Mouse (Mus musculus) midbrain, embryonic 12.5 days (tissue): Measurements from ENCODE around the gene Rasd2. TPM values are rescaled to one million over a fixed set of nuclear protein-coding genes. Genes with fewer than 3 reads are reported as not detected.

Source experiments
- ATAC-seq: fragments of 200-750 bp; cut with Nextera tagmentation; 2 replicates; pipeline ENCODE4 v1.8.0; 2017; ENCODE audit warnings: low read depth, moderate TSS enrichment, moderate library complexity; ENCODE audit not compliant: low FRiP score
- H3K27ac ChIP-seq: fragments of 300-500 bp; sonication (generic); replicated peaks from 2 replicates; pipeline ENCODE4 v1.5.1; 2016; ENCODE audit warnings: mild to moderate bottlenecking
- H3K27me3 ChIP-seq: fragments of 300-500 bp; sonication (generic); 2 replicates; pipeline ENCODE4 v1.6.1; 2016; ENCODE audit warnings: mild to moderate bottlenecking
- H3K36me3 ChIP-seq: fragments of 300-500 bp; sonication (generic); 2 replicates; pipeline ENCODE4 v1.6.1; 2016
- H3K4me1 ChIP-seq: fragments of 300-500 bp; sonication (generic); 2 replicates; pipeline ENCODE4 v1.6.1; 2016
- H3K4me2 ChIP-seq: fragments of 300-500 bp; sonication (generic); replicated peaks from 2 replicates; pipeline ENCODE4 v1.6.1; 2016; ENCODE audit warnings: mild to moderate bottlenecking, moderate library complexity
- H3K4me3 ChIP-seq: fragments of 300-500 bp; sonication (generic); 2 replicates; pipeline ENCODE4 v1.5.1; 2016; ENCODE audit warnings: mild to moderate bottlenecking
- H3K9ac ChIP-seq: fragments of 300-500 bp; sonication (generic); replicated peaks from 2 replicates; pipeline ENCODE4 v1.6.1; 2016; ENCODE audit warnings: mild to moderate bottlenecking, moderate library complexity
- H3K9me3 ChIP-seq: fragments of 300-500 bp; sonication (generic); 2 replicates; pipeline ENCODE4 v1.6.1; 2016; ENCODE audit warnings: mild to moderate bottlenecking
- WGBS: fragments of 180-500 bp; shearing (Covaris S2); methylation state at CpG from one replicate; pipeline ENCODE4 v1.1.7; 2016; 5-methylcytosine and 5-hydroxymethylcytosine counted together
- polyA plus RNA-seq: library from polyadenylated mRNA; unstranded; fragments of >200 nt; fragmentation: Nextera tagmentation; extraction: Ambion mirVana; gene quantifications from 2 replicates; pipeline ENCODE4 v1.2.1, GENCODE M21; 2016

The Rasd2 gene
- polyA plus RNA-seq, 1 experiment from 2014 or later = 0.22 TPM

DNA sequence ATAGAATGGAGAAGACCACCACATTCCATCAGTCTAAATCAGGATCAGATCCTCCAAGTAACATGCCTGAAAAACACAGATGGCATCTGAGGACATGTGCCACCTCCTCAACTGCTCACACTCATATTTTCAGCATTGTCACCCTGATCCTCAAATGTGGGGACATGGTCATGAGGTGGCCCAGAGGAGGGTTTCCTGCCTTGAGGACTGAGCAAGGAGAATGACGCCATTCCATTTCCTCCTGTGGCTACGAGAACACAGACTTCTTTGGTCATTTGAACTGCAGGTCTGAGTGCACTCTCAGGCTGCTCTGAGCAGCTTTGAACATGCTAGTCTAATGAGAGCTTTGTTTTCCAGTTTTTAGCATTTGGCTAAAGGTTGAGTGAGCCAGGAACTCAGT, 10.3 kb upstream of the Rasd2 start:
- no peak for ATAC-seq
- H3K9me3 ChIP-seq = no peaks in the 10 kb centered on the region
- no peak overlapping the region for H3K4me2 ChIP-seq
- no peak overlapping the region for H3K4me3 ChIP-seq
- no peak overlapping the region for H3K27ac ChIP-seq
- no peaks in the 10 kb centered on the region for H3K36me3 ChIP-seq
- H3K4me1 ChIP-seq = no peaks in the 10 kb centered on the region
- 87% methylated on average over 2 of the region's 2 CpGs for WGBS
- no peaks in the 10 kb centered on the region; the same call in 1 of the 2 replicates for H3K27me3 ChIP-seq
- no peak overlapping the region for H3K9ac ChIP-seq

DNA sequence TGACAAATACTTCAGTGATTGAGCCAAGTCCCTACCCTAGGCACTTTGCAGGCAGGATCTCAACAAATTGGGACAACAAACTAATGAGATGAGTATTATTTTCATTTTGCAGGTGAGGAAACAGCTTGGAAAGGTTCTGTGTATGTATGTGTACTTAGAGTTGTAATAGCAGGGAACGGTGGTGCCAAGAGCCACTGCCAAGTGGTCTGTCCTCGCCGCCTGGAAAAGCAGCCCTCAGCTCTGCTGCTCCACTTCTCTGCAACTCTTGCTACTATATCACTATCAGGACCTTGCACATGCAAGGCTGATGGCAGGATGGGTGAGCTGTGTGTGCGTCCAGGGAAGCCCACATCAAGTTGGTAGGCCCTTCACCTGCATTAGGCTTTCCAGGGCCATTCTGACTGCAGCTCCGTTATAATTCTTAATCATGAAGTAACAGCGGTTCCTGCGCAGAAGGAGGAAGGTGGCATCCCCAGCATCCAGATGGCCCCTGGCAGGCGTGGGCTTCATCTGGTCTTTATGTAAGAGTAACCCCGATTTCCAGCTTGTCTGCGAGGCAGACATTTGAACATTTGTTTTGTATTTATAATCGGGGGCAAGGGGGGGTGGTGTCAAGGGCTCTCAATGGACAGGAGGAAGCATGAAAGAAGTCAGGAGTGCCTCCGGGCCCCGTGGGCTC, 9.4 kb upstream of the Rasd2 start:
- peaks cover 5% of the 10 kb centered on the region; the same call in 1 of the 2 replicates for H3K27me3 ChIP-seq
- no peaks in the 10 kb centered on the region for H3K4me1 ChIP-seq
- ATAC-seq = no peak
- no peak overlapping the region for H3K4me2 ChIP-seq
- H3K9me3 ChIP-seq = no peaks in the 10 kb centered on the region
- WGBS = 85% methylated on average over 13 of the region's 13 CpGs
- H3K4me3 ChIP-seq = no peak overlapping the region
- no peak overlapping the region for H3K27ac ChIP-seq
- no peak overlapping the region for H3K9ac ChIP-seq
- no peaks in the 10 kb centered on the region for H3K36me3 ChIP-seq

GRCm38 (mm10) chr8:75211461-75211860, 2.3 kb upstream of the Rasd2 start:
- Histone ChIP-seq H3K4me3 (no peak overlapping the region), H3K27ac (no peak overlapping the region), H3K9me3 (no peaks in the 10 kb centered on the region), H3K27me3 (peaks cover 77% of the 10 kb centered on the region), H3K9ac (no peak overlapping the region), H3K4me2 (no peak overlapping the region), H3K36me3 (no peaks in the 10 kb centered on the region), H3K4me1 (peaks cover 14% of the 10 kb centered on the region)
- ATAC-seq = no peak
- WGBS = 83% methylated on average over 3 of the region's 3 CpGs

DNA sequence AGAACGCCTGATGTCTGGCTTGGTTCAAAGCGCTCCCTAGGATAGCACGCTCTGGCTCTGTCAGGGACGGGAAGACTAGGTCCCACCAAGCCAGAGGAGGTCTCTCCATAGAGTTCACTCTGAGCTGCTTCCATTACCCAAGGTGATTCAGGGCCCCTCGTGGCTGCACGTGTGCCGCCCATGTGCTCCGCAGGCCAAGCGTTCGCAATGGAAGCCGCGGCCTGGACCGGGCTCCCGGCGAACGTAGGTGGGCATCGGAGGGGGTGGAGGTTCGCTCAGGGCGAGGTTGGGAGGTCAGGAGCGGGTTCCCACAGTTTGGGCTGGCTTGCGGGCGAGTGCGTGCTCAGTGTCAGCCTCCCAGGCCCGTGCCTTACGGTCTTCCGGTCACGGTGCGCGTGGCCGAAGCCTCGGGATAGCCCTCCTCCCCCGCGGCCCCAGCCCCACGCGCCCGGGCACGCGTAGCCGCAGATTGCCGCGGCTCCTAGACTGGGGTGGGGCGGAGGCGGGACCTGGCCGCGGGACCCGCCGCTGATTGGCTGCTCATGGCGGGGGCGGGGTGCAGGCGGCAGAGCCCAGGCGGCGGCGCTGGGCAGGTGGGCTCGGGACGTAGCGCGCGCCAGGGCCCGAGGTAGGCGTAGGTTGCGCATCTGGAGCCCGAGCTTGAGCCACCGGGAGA, 975 bp upstream of the Rasd2 start:
- Histone ChIP-seq H3K9ac (peak overlapping the region; percentile 43), H3K36me3 (no peaks in the 10 kb centered on the region), H3K4me3 (peak overlapping the region; percentile 51), H3K9me3 (no peaks in the 10 kb centered on the region), H3K27me3 (peaks cover 89% of the 10 kb centered on the region), H3K4me2 (peak overlapping the region; percentile 97), H3K27ac (no peak overlapping the region), H3K4me1 (peaks cover 14% of the 10 kb centered on the region)
- ATAC-seq = peak; percentile 96
- under 1% methylated on average over 60 of the region's 63 CpGs for WGBS

- WGBS = 0% methylated on average over 33 of the region's 36 CpGs
- no peaks in the 10 kb centered on the region for H3K9me3 ChIP-seq
- no peak; the same call in none of the 2 replicates for ATAC-seq
- H3K27me3 ChIP-seq = peaks cover 89% of the 10 kb centered on the region
- H3K9ac ChIP-seq = peak overlapping the region; percentile 43
- peaks cover 14% of the 10 kb centered on the region for H3K4me1 ChIP-seq
- peak overlapping the region; percentile 97 for H3K4me2 ChIP-seq
- H3K4me3 ChIP-seq = peak overlapping the region; percentile 51
- no peaks in the 10 kb centered on the region for H3K36me3 ChIP-seq
- H3K27ac ChIP-seq = no peak overlapping the region
Observed at GRCm38 (mm10) chr8:75213307-75213651, 465 bp upstream of the Rasd2 start.

- Histone ChIP-seq H3K9me3 (no peaks in the 10 kb centered on the region), H3K27me3 (peaks cover 76% of the 10 kb centered on the region), H3K36me3 (no peaks in the 10 kb centered on the region), H3K9ac (no peak overlapping the region), H3K4me3 (no peak overlapping the region), H3K27ac (no peak overlapping the region), H3K4me2 (no peak overlapping the region), H3K4me1 (peaks cover 14% of the 10 kb centered on the region)
- WGBS = 44% methylated on average over 1 of the region's 1 CpGs
- ATAC-seq = no peak
Observed at GRCm38 (mm10) chr8:75215046-75215445, 1.3 kb downstream of the Rasd2 start.

DNA sequence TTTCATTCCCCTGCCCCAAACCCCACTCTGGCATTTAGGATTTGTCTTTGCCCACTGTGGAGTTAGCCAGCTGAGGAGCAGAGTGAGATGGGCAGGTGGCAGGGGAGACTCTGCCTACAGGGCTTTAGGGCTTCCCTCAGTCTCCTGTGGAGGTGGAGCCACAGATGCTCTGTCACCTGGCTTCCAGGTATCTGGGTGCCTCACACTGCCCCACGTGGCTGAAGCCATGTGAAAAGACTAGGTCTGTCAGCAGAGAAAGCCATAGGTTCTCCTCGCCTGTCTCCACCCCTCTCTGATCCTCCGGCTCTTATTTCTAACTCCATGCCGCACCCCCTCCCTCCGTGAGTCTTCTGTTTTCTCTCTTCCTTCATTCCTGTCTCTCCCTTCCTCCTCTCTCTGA, 2.2 kb downstream of the Rasd2 start:
- Histone ChIP-seq H3K27ac (no peak overlapping the region), H3K4me2 (no peak overlapping the region), H3K27me3 (peaks cover 67% of the 10 kb centered on the region), H3K4me3 (no peak overlapping the region), H3K9ac (no peak overlapping the region), H3K4me1 (peaks cover 14% of the 10 kb centered on the region), H3K9me3 (no peaks in the 10 kb centered on the region), H3K36me3 (no peaks in the 10 kb centered on the region)
- 32% methylated on average over 5 of the region's 5 CpGs for WGBS
- ATAC-seq = no peak

- Histone ChIP-seq H3K27me3 (peaks cover 58% of the 10 kb centered on the region), H3K9me3 (no peaks in the 10 kb centered on the region), H3K4me1 (peaks cover 14% of the 10 kb centered on the region), H3K4me2 (no peak overlapping the region), H3K27ac (no peak overlapping the region), H3K4me3 (no peak overlapping the region), H3K9ac (no peak overlapping the region), H3K36me3 (no peaks in the 10 kb centered on the region)
- ATAC-seq = no peak
- 85% methylated on average over 8 of the region's 8 CpGs for WGBS
Observed at GRCm38 (mm10) chr8:75216886-75217285, 3.1 kb downstream of the Rasd2 start.

DNA sequence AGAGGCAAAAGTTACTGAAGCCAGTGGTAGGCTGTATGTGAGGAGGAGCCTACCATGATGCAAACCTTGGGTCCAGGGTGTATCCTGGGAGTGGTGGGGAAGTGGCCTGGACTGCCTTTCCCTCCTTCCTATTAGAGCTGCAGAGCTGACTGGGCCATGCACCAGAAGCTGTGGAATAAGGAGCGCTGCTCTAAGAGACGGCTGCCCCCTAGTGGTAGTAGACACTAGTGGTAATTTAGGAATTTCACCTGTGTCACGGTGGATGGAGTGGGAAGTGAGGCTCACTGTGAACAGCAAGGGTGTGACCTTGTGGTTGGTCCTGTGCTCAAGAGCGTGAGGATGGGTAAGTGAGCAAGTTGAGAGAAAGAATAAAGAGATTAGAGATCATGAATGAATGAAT, 4.2 kb downstream of the Rasd2 start:
- Histone ChIP-seq H3K4me2 (no peak overlapping the region), H3K9ac (no peak overlapping the region), H3K27me3 (peaks cover 47% of the 10 kb centered on the region), H3K4me1 (peaks cover 9% of the 10 kb centered on the region), H3K36me3 (no peaks in the 10 kb centered on the region), H3K9me3 (no peaks in the 10 kb centered on the region), H3K27ac (no peak overlapping the region), H3K4me3 (no peak overlapping the region)
- WGBS = 11% methylated on average over 4 of the region's 4 CpGs
- ATAC-seq = no peak

DNA sequence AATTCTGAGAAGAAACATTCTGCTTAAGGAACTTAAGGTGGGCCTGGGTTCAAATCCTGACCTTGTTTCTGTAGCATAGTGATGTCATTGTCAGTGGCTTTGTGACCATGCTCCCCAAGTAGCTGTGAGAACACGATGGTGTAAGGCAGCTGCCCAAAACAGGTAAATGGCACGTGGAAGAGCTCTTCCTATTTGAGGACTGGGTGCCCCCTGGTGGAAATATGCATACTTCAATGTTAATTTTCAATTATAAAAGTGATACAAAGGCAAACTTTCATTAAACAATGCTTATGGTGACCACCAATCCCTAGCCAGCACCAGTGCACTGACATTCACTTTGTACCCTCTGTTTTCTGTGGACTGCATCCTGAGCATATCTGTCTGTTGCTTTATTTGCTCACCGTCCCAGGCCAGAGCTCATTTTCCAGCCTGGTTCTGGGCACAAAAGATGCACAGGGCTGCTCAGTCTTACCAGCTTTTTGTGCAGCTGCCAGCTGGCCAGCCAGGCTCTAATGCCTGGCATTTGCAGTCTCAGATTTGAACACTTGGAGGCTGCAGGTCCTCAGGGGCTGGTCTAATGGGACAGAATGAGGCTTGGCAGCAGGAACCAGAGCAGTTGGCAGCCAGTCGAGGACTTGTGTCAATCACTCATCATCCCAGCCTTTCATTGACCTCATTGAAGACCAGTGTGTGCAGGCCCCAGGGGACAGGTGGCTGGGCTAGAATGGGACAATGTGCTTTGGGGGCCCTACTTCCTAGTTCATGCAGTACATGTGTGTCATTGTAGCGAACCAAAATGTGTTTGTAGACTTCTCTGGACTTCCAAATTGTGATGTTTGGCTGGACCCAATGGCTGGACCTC, 6.4 kb downstream of the Rasd2 start:
- H3K4me2 ChIP-seq = no peak overlapping the region
- H3K4me1 ChIP-seq = no peaks in the 10 kb centered on the region
- no peak overlapping the region for H3K9ac ChIP-seq
- H3K27me3 ChIP-seq = peaks cover 26% of the 10 kb centered on the region
- no peaks in the 10 kb centered on the region for H3K9me3 ChIP-seq
- ATAC-seq = no peak
- H3K36me3 ChIP-seq = no peaks in the 10 kb centered on the region
- H3K4me3 ChIP-seq = no peak overlapping the region
- WGBS = 64% methylated on average over 5 of the region's 5 CpGs
- no peak overlapping the region for H3K27ac ChIP-seq

DNA sequence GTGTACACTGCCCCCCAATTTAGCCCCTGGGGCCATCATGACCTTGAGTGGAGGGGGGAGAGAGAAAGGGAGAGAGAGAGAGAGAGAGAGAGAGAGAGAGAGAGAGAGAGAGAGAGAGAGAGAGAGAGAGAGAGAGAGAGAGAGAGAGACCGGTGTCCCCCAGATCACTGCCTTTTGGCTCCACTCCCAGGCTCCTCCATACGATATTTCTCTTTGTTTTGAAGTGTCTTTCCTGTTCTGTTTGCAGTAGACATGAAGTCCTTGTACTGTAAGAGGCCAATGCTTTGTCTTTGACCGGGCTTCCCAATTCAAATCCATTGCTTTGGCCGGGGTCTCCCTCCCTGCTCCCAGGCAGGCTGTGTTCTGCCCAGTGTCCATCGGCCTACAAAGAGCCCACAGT, 8.9 kb downstream of the Rasd2 start:
- H3K27ac ChIP-seq = no peak overlapping the region
- H3K4me1 ChIP-seq = no peaks in the 10 kb centered on the region
- WGBS = 91% methylated on average over 5 of the region's 5 CpGs
- no peak overlapping the region for H3K9ac ChIP-seq
- H3K27me3 ChIP-seq = no peaks in the 10 kb centered on the region; the same call in 1 of the 2 replicates
- no peak overlapping the region for H3K4me2 ChIP-seq
- no peak overlapping the region for H3K4me3 ChIP-seq
- H3K36me3 ChIP-seq = no peaks in the 10 kb centered on the region
- no peak for ATAC-seq
- H3K9me3 ChIP-seq = no peaks in the 10 kb centered on the region

DNA sequence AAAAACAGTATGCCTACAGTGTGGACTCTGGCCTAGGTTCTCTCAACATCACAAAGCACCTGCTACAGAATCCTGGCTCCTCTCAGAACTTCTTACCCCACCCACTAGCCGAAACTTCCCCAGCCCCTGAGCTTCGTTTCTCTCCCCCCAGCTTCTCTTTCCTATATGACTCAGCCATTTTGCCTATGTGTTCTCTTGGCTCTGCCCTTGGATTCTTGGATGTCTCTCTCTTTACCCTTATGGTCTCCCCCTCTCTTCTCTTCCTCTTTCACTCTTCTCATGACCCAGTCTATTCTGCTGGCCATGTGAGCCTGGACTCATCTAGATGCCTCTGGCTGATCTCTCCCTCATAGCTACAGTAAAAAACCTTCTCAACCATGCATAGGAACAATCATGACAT, 13.0 kb downstream of the Rasd2 start:
- H3K4me2 ChIP-seq = no peak overlapping the region
- no peaks in the 10 kb centered on the region for H3K4me1 ChIP-seq
- ATAC-seq = no peak
- H3K9ac ChIP-seq = no peak overlapping the region
- no peak overlapping the region for H3K27ac ChIP-seq
- no peaks in the 10 kb centered on the region for H3K27me3 ChIP-seq
- 88% methylated on average over 2 of the region's 2 CpGs for WGBS
- H3K4me3 ChIP-seq = no peak overlapping the region
- no peaks in the 10 kb centered on the region for H3K36me3 ChIP-seq
- H3K9me3 ChIP-seq = no peaks in the 10 kb centered on the region
